Mouse (Mus musculus) forebrain, embryonic 13.5 days (tissue): ENCODE measurements at regions not wholly inside any gene's neighbourhood (a gene's known extent, or its start where the extent isn't known, plus 50 kb on each side); places are given as distances from the start of the nearest gene placed in this dataset.

Source experiments
- ATAC-seq: fragments of 200-750 bp; cut with Nextera tagmentation; 2 replicates; pipeline ENCODE4 v1.8.0; 2017
- H3K27ac ChIP-seq: fragments of 300-500 bp; sonication (generic); 2 replicates; pipeline ENCODE4 v1.5.1; 2015; ENCODE audit warnings: inconsistent platforms, mild to moderate bottlenecking, moderate library complexity
- H3K27me3 ChIP-seq: fragments of 300-500 bp; sonication (generic); 2 replicates; pipeline ENCODE4 v1.6.1; 2015; ENCODE audit warnings: mild to moderate bottlenecking, inconsistent platforms
- H3K36me3 ChIP-seq: fragments of 300-500 bp; sonication (generic); 2 replicates; pipeline ENCODE4 v1.6.1; 2015; ENCODE audit warnings: mild to moderate bottlenecking, inconsistent platforms; ENCODE audit not compliant: poor library complexity, severe bottlenecking
- H3K4me1 ChIP-seq: fragments of 300-500 bp; sonication (generic); 2 replicates; pipeline ENCODE4 v1.6.1; 2015; ENCODE audit warnings: inconsistent platforms
- H3K4me2 ChIP-seq: fragments of 300-500 bp; sonication (generic); 2 replicates; pipeline ENCODE4 v1.6.1; 2015; ENCODE audit warnings: inconsistent platforms, mild to moderate bottlenecking, moderate library complexity
- H3K4me3 ChIP-seq: fragments of 300-500 bp; sonication (generic); 2 replicates; pipeline ENCODE4 v1.5.1; 2015; ENCODE audit warnings: mild to moderate bottlenecking, inconsistent platforms
- H3K9ac ChIP-seq: fragments of 300-500 bp; sonication (generic); 2 replicates; pipeline ENCODE4 v1.6.1; 2015; ENCODE audit warnings: mild to moderate bottlenecking, inconsistent platforms
- H3K9me3 ChIP-seq: fragments of 300-500 bp; sonication (generic); replicated peaks from 2 replicates; pipeline ENCODE4 v1.6.1; 2016; ENCODE audit warnings: inconsistent platforms
- WGBS: fragments of 180-500 bp; shearing (Covaris S2); methylation state at CpG from one replicate; pipeline ENCODE4 v1.1.7; 2015; 5-methylcytosine and 5-hydroxymethylcytosine counted together

DNA sequence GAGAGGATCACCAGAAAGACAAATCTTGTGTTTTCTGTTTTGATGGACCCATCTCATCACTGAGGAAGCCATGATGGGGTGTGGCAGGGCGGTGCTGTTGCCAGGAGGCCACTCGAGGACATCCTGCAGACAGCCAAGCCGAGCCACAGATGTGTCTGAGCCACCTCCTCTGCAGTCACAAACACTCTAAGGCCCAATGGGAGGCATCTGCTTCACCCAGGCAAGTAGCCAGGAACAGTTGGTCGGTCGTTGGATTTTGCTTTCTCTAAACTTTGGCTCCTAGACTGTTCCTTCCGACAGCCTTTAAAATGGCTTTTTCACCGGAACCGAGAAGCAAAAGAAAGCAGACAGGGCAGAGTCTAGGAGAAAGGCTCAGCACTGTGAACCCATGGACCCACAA lies 90.5 kb downstream of the Gas1 start:
- H3K9me3 ChIP-seq = no peaks in the 10 kb centered on the region
- ATAC-seq = no peak
- no peaks in the 10 kb centered on the region for H3K36me3 ChIP-seq
- H3K4me1 ChIP-seq = peaks cover 19% of the 10 kb centered on the region
- H3K4me2 ChIP-seq = no peak overlapping the region
- no peaks in the 10 kb centered on the region for H3K27me3 ChIP-seq
- WGBS = 80% methylated on average over 8 of the region's 8 CpGs
- no peak overlapping the region; the same call in 1 of the 2 replicates for H3K27ac ChIP-seq
- H3K4me3 ChIP-seq = no peak overlapping the region
- H3K9ac ChIP-seq = no peak overlapping the region

DNA sequence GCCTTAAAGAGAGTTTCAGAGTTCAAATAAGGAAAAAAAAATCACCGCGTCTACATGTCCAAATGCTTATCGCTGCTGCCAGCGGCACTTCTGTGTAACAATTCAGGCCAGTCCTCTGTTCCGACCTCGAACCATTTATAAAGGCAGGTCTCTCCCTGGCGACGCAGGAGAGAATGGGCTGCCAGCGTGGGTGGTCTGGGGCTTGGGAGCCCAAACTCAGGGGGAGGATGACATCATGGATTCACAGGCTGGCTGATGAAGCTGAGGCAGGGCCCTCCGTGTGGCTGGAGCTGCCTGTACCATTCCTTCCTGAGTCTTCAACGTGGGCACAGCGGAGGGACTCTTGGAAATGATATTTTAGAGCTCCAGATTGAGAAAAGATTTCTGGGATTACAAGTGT lies 92.2 kb downstream of the Gas1 start:
- Histone ChIP-seq H3K9ac (peak overlapping the region; percentile 46; the same call in 1 of the 2 replicates), H3K27ac (peak overlapping the region; percentile 31; the same call in 1 of the 2 replicates), H3K4me3 (no peak overlapping the region), H3K4me2 (peak overlapping the region; percentile 43), H3K4me1 (peaks cover 19% of the 10 kb centered on the region), H3K36me3 (no peaks in the 10 kb centered on the region), H3K9me3 (no peaks in the 10 kb centered on the region), H3K27me3 (no peaks in the 10 kb centered on the region)
- ATAC-seq = peak; percentile 83
- 8% methylated on average over 12 of the region's 12 CpGs for WGBS

DNA sequence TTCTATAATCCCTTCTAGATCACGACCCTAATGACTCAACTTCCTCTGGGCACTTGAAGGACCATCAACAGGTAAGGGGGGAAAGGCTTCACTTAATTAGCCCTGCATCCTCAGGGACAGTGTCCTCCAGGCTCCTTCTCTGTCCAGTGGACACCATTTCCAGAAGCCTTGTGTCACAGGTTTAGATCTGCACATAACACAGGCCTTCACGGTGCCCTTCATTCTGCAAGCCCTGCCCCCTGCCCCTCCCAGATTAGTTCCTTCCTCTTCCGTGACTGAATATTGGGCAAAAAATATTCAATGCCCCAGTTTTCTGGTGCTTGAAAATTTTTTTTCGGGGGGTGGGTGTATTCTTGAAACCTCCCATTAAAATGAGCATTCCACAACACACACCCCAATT lies 92.9 kb downstream of the Gas1 start:
- peaks cover 19% of the 10 kb centered on the region for H3K4me1 ChIP-seq
- H3K36me3 ChIP-seq = no peaks in the 10 kb centered on the region
- H3K9me3 ChIP-seq = no peaks in the 10 kb centered on the region
- H3K27ac ChIP-seq = peak overlapping the region; percentile 31; the same call in 1 of the 2 replicates
- no peak for ATAC-seq
- 46% methylated on average over 4 of the region's 4 CpGs for WGBS
- H3K27me3 ChIP-seq = no peaks in the 10 kb centered on the region
- no peak overlapping the region for H3K9ac ChIP-seq
- no peak overlapping the region for H3K4me3 ChIP-seq
- H3K4me2 ChIP-seq = no peak overlapping the region

DNA sequence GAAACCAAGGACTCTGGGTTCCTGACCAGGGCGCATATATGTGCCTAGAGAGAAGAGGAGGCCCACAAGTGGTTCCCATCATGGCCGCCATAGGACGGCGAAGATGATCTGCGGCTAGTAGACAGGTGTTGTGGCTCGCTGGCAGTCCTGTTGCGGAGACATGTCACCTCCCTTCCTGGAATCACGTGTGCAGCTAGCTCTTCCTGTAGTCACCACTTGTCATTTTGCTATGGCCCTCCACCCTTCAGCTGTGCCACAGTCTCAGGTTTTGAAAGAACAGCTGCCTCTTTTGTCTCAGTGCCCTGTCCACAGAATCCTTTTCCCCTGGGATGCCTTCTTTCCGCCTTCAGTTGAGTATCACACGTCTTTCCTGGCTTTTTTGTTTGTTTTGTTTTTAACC lies 97.1 kb downstream of the Gas1 start:
- no peaks in the 10 kb centered on the region for H3K27me3 ChIP-seq
- 83% methylated on average over 10 of the region's 10 CpGs for WGBS
- no peaks in the 10 kb centered on the region for H3K9me3 ChIP-seq
- no peak overlapping the region for H3K4me2 ChIP-seq
- peaks cover 16% of the 10 kb centered on the region for H3K4me1 ChIP-seq
- H3K9ac ChIP-seq = no peak overlapping the region
- H3K36me3 ChIP-seq = no peaks in the 10 kb centered on the region
- no peak for ATAC-seq
- H3K4me3 ChIP-seq = no peak overlapping the region
- H3K27ac ChIP-seq = no peak overlapping the region

DNA sequence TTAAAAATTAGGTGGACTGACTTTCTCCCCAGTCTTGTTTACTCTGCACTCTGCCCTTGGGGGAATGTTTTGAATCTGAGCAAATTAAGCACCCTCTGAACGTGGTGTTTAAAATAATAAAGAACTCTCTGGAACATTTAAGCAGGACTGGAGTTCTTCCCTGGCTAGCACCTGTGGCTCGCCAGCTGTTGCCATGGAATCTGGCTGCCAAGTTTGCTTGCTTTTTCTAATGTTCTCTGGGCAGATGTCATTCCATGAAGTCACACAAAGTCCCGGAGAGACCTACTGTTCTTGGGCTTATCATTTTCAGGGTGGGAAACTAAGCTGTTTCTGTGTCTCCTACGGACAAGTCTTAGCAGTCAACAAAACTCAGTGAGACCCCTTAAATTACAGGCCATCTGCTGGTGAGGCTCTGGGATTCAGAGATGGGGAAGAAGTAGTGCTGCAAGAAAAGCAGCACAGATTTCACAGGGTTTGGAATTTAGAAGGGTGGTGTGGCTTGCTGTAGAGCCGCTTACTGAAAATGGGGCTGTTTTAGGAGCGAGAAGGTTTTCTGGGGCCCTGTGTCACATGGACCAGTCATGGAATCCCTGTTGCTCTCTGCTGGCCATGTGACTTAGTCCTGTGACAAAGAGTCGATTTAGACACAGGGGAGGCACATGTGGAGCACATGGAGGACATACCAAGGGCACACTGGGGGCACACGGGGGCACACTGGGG lies 98.7 kb downstream of the Gas1 start:
- no peak overlapping the region for H3K4me3 ChIP-seq
- no peak for ATAC-seq
- 79% methylated on average over 8 of the region's 8 CpGs for WGBS

DNA sequence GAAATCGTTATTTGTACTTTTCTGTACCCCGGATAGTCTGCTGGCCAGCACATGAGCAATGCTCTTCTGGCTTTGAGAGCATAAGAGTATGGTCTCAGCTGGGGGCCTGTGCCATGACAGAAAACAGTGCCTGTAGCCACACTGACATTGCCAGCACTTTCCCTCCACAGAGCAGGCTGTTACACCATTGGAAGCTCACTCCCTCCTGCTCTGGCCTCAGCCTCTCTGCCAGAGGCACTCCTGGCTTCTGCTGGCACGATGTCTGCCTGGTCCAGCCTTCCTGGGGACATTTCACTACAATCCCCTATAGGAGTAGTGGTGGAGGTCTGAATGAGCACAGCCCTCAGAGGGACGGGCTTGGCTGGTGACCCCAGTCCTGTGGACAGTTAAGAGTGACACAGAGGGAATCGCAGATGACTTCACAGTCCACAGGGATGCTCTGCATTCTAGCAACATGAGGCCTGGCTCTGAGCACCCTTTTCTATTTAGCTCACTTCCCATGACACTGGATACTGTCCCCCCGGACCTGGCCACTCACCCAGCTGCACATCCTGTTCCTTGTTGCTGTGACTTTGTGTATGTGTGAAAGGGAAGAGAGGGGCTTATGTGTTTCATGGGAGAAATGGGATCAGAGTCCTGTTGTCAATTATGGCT lies 100.9 kb downstream of the Gas1 start:
- no peak overlapping the region for H3K27ac ChIP-seq
- peaks cover 6% of the 10 kb centered on the region; the same call in 1 of the 2 replicates for H3K4me1 ChIP-seq
- 64% methylated on average over 6 of the region's 6 CpGs for WGBS
- no peak overlapping the region for H3K4me2 ChIP-seq
- no peak overlapping the region for H3K9ac ChIP-seq
- H3K4me3 ChIP-seq = no peak overlapping the region
- H3K36me3 ChIP-seq = no peaks in the 10 kb centered on the region
- H3K27me3 ChIP-seq = no peaks in the 10 kb centered on the region
- no peaks in the 10 kb centered on the region for H3K9me3 ChIP-seq
- ATAC-seq = no peak

More for the DNA sequence above, 98.7 kb downstream of the Gas1 start:
- peaks cover 6% of the 10 kb centered on the region; the same call in 1 of the 2 replicates for H3K4me1 ChIP-seq
- H3K9ac ChIP-seq = no peak overlapping the region
- no peak overlapping the region for H3K4me2 ChIP-seq
- no peaks in the 10 kb centered on the region for H3K9me3 ChIP-seq
- no peak overlapping the region for H3K27ac ChIP-seq
- no peaks in the 10 kb centered on the region for H3K27me3 ChIP-seq
- no peaks in the 10 kb centered on the region for H3K36me3 ChIP-seq

DNA sequence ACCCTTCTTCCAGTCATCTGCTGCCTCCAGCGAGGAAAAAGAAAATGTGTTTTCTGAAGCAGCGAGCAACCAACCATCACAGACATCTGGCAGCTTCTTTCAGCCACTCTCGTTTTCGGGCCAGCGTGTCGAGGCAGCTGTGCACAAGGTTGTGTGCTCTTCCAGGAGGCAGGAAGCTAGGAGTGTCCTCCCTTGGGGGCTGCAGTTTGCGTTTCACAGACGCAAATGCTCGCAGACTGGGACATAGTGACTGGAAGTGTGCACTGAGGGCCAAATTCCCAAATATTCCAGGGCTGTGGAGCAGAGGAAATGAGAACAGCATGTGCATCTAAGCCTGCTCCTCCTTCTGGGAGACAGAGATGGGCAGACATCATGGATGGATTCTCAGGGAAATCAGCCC lies 105.6 kb downstream of the Gas1 start:
- peaks cover 11% of the 10 kb centered on the region for H3K4me1 ChIP-seq
- no peaks in the 10 kb centered on the region for H3K27me3 ChIP-seq
- WGBS = 80% methylated on average over 9 of the region's 9 CpGs
- H3K27ac ChIP-seq = no peak overlapping the region
- H3K4me2 ChIP-seq = no peak overlapping the region
- no peaks in the 10 kb centered on the region for H3K36me3 ChIP-seq
- H3K9me3 ChIP-seq = no peaks in the 10 kb centered on the region
- ATAC-seq = no peak
- H3K4me3 ChIP-seq = no peak overlapping the region
- H3K9ac ChIP-seq = no peak overlapping the region

DNA sequence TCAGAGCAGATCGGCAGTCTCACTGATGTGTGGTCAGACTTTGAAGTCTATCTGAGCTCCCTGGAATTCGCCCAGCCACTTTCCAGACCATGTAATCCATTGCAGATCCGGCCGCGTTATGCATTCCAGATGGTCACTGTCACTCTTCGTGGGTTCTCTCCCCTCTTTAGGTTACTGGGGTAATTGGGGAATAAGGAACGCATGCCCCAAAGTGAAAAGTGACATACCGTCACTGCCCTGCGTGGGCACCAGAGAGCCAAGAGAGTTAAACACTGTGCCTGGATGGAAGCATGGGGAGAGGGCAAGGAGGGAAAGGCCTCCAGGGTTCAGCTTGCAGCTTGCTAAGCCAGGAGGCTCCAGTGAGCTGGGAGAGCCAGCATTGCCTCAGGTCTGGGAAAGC lies 108.0 kb downstream of the Gas1 start:
- Histone ChIP-seq H3K9me3 (no peaks in the 10 kb centered on the region), H3K27me3 (no peaks in the 10 kb centered on the region), H3K27ac (no peak overlapping the region), H3K36me3 (no peaks in the 10 kb centered on the region), H3K9ac (no peak overlapping the region), H3K4me3 (no peak overlapping the region), H3K4me2 (no peak overlapping the region), H3K4me1 (peaks cover 5% of the 10 kb centered on the region)
- 65% methylated on average over 9 of the region's 9 CpGs for WGBS
- ATAC-seq = no peak

DNA sequence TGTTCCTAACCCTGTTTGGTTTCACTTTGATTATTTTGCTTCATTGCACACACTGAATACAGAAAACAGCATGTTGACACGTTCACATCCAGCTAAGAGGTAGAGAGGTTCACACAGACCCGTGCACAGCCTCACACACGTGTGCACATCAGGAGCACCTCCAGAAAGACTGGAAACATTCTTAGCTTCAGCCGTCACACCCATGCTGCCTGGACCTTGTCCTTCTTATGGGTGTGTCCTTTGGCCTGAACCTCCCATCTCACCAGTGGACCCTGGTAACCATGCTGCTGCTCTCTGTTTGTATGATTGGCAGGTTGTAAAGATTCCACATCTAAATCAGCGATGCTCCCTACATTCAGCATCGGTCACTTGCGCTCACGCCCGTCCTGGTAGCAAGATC lies 109.8 kb downstream of the Gas1 start:
- peaks cover 5% of the 10 kb centered on the region for H3K4me1 ChIP-seq
- no peak for ATAC-seq
- WGBS = 67% methylated on average over 9 of the region's 9 CpGs
- no peaks in the 10 kb centered on the region for H3K9me3 ChIP-seq
- no peaks in the 10 kb centered on the region for H3K36me3 ChIP-seq
- H3K9ac ChIP-seq = no peak overlapping the region
- H3K27ac ChIP-seq = no peak overlapping the region
- H3K4me2 ChIP-seq = no peak overlapping the region
- H3K4me3 ChIP-seq = no peak overlapping the region
- no peaks in the 10 kb centered on the region for H3K27me3 ChIP-seq

DNA sequence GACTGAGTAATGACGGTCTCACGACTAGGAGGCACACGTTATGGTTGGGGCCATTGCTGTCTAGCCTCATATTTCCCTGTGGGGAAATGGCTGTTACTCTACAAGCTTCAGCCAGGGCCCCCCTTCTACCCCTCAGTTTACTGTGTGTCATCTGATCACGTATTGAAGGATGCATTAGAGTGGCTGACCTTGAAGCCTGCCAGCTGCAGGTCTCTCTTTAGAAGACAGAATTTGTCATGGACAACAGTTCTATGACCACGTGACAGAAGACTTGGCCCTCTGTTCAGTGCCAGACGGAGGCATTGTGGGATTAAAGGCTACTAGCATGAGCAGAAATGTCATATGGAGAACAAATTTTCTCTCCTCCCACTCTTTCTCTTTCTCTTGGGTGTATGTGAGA lies 115.6 kb downstream of the Gas1 start:
- 86% methylated on average over 6 of the region's 6 CpGs for WGBS

DNA sequence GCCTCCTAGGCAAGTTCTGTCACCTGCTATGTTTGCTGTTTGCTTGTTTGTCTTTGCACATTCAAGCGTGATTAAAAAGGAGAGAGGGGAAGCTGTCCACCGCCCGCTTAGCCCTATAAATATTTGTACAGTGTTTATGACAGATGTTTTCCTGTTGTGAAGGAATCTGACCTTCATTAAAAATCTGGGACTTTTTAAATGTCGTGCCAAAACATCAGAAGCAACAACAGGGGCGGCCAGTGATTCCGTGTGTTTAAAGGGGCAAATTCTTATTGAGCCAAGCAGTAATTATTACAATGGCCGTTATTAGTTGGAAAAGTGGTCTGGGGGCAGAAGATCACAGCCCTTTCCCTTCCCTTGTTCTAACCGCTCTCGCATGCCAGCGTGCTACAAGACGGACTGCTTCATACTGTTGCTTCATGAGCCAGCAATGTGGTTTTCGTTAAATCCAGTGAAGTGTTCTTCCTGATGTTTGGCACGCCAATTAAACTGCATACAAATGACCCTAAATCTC lies 119.3 kb downstream of the Gas1 start:
- no peak; the same call in 1 of the 2 replicates for ATAC-seq
- WGBS = 8% methylated on average over 13 of the region's 13 CpGs
- no peak overlapping the region for H3K9ac ChIP-seq

More for the DNA sequence above, 115.6 kb downstream of the Gas1 start:
- Histone ChIP-seq H3K27me3 (no peaks in the 10 kb centered on the region; the same call in 1 of the 2 replicates), H3K9ac (no peak overlapping the region), H3K4me2 (no peak overlapping the region), H3K4me3 (no peak overlapping the region), H3K9me3 (no peaks in the 10 kb centered on the region), H3K4me1 (peaks cover 12% of the 10 kb centered on the region), H3K36me3 (no peaks in the 10 kb centered on the region), H3K27ac (no peak overlapping the region)
- ATAC-seq = no peak

DNA sequence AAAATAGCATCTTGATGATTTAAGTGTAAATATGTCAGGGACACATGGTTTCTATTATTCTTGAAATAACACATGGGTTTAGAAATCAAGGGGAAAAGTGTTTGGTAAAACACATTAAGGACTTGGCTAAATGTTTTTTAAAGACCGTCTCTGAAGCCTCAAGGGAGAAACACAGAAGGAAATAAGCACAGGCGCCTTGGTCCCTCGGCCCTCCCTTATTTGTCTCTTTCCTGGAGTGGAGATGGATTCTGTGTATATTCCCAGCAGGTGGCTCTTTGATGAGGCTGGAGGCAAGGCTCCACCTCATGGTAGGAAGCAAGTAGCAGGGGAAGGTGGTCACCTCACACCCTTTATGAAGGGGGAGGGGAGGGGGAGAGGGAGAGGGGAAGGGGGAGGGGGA lies 122.6 kb downstream of the Gas1 start:
- no peak for ATAC-seq
- Histone ChIP-seq H3K4me3 (no peak overlapping the region), H3K36me3 (no peaks in the 10 kb centered on the region), H3K27ac (no peak overlapping the region), H3K9me3 (no peaks in the 10 kb centered on the region), H3K27me3 (no peaks in the 10 kb centered on the region), H3K4me2 (no peak overlapping the region), H3K4me1 (peaks cover 40% of the 10 kb centered on the region), H3K9ac (no peak overlapping the region)
- 47% methylated on average over 3 of the region's 3 CpGs for WGBS

More for the DNA sequence above, 119.3 kb downstream of the Gas1 start:
- peak overlapping the region; percentile 13; the same call in 1 of the 2 replicates for H3K4me2 ChIP-seq
- H3K4me1 ChIP-seq = peaks cover 12% of the 10 kb centered on the region
- H3K9me3 ChIP-seq = no peaks in the 10 kb centered on the region
- peak overlapping the region; percentile 35; the same call in 1 of the 2 replicates for H3K27ac ChIP-seq
- no peak overlapping the region for H3K4me3 ChIP-seq
- no peaks in the 10 kb centered on the region; the same call in 1 of the 2 replicates for H3K27me3 ChIP-seq
- no peaks in the 10 kb centered on the region for H3K36me3 ChIP-seq
